Comparison of ENCODE assay signal across 14 mouse cellular contexts in the genomic region with DNA sequence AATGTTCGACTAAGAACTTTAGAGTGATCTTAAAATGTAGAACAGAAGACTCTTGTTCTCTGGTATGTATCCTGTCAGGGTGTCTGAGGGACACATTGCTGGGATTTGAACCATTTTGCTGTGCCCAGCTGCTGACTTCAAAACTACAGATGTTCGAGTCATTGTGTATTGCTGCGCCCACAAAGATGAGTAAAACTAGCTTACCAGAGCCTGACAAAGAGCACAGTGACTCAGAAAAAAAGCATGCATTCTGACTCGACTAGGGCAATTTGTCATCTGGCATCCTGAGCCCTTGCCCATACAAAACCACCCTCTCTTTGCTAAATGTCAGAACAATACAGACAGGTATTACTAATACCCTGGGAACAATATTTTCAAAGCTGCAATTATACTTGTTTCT.
"Had no signal": no experiment of that assay in that cellular context is flagged by ENCODE, and none has a peak within 500 bp of the region (broad histone marks: within the 10 kb centered on the region; RNA-seq: fewer than 3 reads in every experiment).

No protein-coding gene starts in this region.

- H3K27me3 ChIP-seq: liver, embryonic 15.5 days; lung, embryonic 15.5 days; megakaryocyte, embryonic 14.5 days; midbrain, embryonic 12.5 days; neural tube, embryonic 15.5 days had no signal

- H3K4me3 ChIP-seq: limb, embryonic 10.5 days; liver, embryonic 15.5 days; lung, embryonic 15.5 days; megakaryocyte, embryonic 14.5 days; midbrain, embryonic 12.5 days; neural tube, embryonic 15.5 days had no signal

- H3K4me1 ChIP-seq: limb, embryonic 10.5 days; liver, embryonic 15.5 days; lung, embryonic 15.5 days; megakaryocyte, embryonic 14.5 days; midbrain, embryonic 12.5 days; neural tube, embryonic 15.5 days had no signal

- DNase-seq: kidney, adult 9 months; kidney, postnatal 36 days; lung, postnatal 14 days; right cerebral cortex, adult 18-20 months; thymus, postnatal 4 days had no signal

- H3K27ac ChIP-seq: kidney, postnatal 0 days; limb, embryonic 10.5 days; liver, embryonic 15.5 days; lung, embryonic 15.5 days; macrophage; midbrain, embryonic 12.5 days; neural tube, embryonic 15.5 days; stomach, postnatal 0 days had no signal

- H3K36me3 ChIP-seq: limb, embryonic 10.5 days; liver, embryonic 15.5 days; lung, embryonic 15.5 days; midbrain, embryonic 12.5 days; neural tube, embryonic 15.5 days had no signal

- H3K9me3 ChIP-seq: limb, embryonic 10.5 days; liver, embryonic 15.5 days; lung, embryonic 15.5 days; megakaryocyte, embryonic 14.5 days; midbrain, embryonic 12.5 days; neural tube, embryonic 15.5 days had no signal
